Mouse (Mus musculus) kidney, postnatal 0 days (tissue): ENCODE measurements at regions not wholly inside any gene's neighbourhood (a gene's known extent, or its start where the extent isn't known, plus 50 kb on each side); places are given as distances from the start of the nearest gene placed in this dataset.

ENCODE experiments used
- ATAC-seq: fragments of 200-750 bp; cut with Nextera tagmentation; replicated peaks from 2 replicates; pipeline ENCODE4 v1.8.0; 2017; ENCODE audit warnings: low read depth, moderate number of reproducible peaks, moderate TSS enrichment, moderate library complexity; ENCODE audit not compliant: low FRiP score
- DNase-seq: peaks from one replicate; pipeline ENCODE4 v3.0.0-alpha.2; 2016; ENCODE audit warnings: low spot score
- H3K27ac ChIP-seq: fragments of 300-500 bp; sonication (generic); 2 replicates; pipeline ENCODE4 v1.5.1; 2014; ENCODE audit warnings: mild to moderate bottlenecking
- H3K27me3 ChIP-seq: fragments of 300-500 bp; sonication (generic); 2 replicates; pipeline ENCODE4 v1.6.1; 2014; ENCODE audit warnings: low read length, mixed read lengths; ENCODE audit not compliant: insufficient read depth
- H3K36me3 ChIP-seq: fragments of 300-500 bp; sonication (generic); 2 replicates; pipeline ENCODE4 v1.6.1; 2014; ENCODE audit warnings: low read length, mixed read lengths; ENCODE audit not compliant: insufficient read depth
- H3K4me1 ChIP-seq: fragments of 300-500 bp; sonication (generic); replicated peaks from 2 replicates; pipeline ENCODE4 v1.6.1; 2014; ENCODE audit warnings: antibody characterized with exemption, low read length, mixed read lengths; ENCODE audit not compliant: insufficient read depth
- H3K4me2 ChIP-seq: fragments of 300-500 bp; sonication (generic); 2 replicates; pipeline ENCODE4 v1.6.1; 2014; ENCODE audit warnings: mild to moderate bottlenecking, low read length, moderate library complexity, mixed read lengths
- H3K4me3 ChIP-seq: fragments of 300-500 bp; sonication (generic); replicated peaks from 2 replicates; pipeline ENCODE4 v1.5.1; 2014; ENCODE audit warnings: low read depth, low read length
- H3K9ac ChIP-seq: fragments of 300-500 bp; sonication (generic); 2 replicates; pipeline ENCODE4 v1.6.1; 2014; ENCODE audit warnings: low read depth, low read length
- H3K9me3 ChIP-seq: fragments of 300-500 bp; sonication (generic); replicated peaks from 2 replicates; pipeline ENCODE4 v1.6.1; 2016; ENCODE audit warnings: low read length, inconsistent platforms, mixed read lengths
- CTCF ChIP-seq: IDR thresholded peaks from 2 replicates; pipeline ENCODE4 v1.5.1; 2016; ENCODE audit warnings: antibody characterized with exemption, low read depth, mild to moderate bottlenecking, moderate library complexity
- WGBS: fragments of 180-500 bp; shearing (Covaris S2); extraction: QIAGEN DNeasy Blood & Tissue Kit; methylation state at CpG from one replicate; pipeline ENCODE4 v1.1.7; 2014; 5-methylcytosine and 5-hydroxymethylcytosine counted together

DNA sequence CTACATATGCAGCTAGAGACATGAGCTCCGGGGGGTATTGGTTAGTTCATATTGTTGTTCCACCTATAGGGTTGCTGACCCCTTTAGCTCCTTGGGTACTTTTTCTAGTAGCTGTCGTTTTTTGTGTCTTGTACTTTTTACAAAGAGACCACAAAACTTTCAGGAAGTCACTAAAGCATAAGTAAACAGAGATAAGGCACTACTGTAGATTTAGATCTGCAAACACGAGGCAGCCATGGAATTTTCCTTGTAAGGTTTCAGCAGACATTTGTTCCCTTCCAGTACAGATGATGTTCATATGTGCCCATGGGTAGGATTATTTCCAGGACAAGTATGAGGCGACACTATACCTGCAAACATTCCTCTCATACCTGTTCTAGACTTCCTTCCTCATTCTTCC, 439.6 kb upstream of the Acvr2a start:
- DNase-seq: no peak
- H3K9ac ChIP-seq: no peak overlapping the region
- H3K4me1 ChIP-seq: no peaks in the 10 kb centered on the region
- 50% methylated on average over 4 of the region's 4 CpGs for WGBS
- no peak overlapping the region for H3K27ac ChIP-seq
- no peak; the same call in 1 of the 2 replicates for ATAC-seq
- no peaks in the 10 kb centered on the region for H3K9me3 ChIP-seq
- H3K36me3 ChIP-seq: no peaks in the 10 kb centered on the region
- H3K27me3 ChIP-seq: no peaks in the 10 kb centered on the region
- TF ChIP-seq CTCF: no peak
- H3K4me2 ChIP-seq: no peak overlapping the region
- H3K4me3 ChIP-seq: no peak overlapping the region

DNA sequence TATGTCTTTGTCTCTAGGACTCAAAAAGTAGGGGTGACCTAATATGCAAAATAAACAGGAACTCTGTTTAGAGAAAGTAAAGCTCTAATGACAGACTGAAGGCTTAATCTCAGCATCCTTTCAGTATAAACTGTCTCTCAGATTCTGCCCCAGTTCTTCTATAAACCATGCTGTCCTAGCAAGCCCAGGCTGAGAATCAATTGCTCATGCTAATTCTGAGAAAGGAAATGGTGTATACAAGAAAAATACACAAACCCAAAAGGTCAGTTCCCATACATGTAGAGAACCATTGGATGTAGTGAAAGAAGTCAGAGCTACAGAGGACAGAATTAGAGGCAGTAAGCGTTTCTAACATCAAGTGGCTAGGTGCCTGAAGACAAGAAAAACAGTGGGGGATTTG, 435.7 kb upstream of the Acvr2a start:
- DNase-seq (no peak), ATAC-seq (no peak)
- no peak overlapping the region for H3K9ac ChIP-seq
- H3K4me3 ChIP-seq: no peak overlapping the region
- no peak for TF ChIP-seq CTCF
- H3K36me3 ChIP-seq: no peaks in the 10 kb centered on the region
- H3K9me3 ChIP-seq: no peaks in the 10 kb centered on the region
- WGBS: 68% methylated on average over 1 of the region's 1 CpGs
- H3K4me1 ChIP-seq: no peaks in the 10 kb centered on the region
- H3K27me3 ChIP-seq: no peaks in the 10 kb centered on the region
- H3K4me2 ChIP-seq: no peak overlapping the region
- no peak overlapping the region for H3K27ac ChIP-seq

DNA sequence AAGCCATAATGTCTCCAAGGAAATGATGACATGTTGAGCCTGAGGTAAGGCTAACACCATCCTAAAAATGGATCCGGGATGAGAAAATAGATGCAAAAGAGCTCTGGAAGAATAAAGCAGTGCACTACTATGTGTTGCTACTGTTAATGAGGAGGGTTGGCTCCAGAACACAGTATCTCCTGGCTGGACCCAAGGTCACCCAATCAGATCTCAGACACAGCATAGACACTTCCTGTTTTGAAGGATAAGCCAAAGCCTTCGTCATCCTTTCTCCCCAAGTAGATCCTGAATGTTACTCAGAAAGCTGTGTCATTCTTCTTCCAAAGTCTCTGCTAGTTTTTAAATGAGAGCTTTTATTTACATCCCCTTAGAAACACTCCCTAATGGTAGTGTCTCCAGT, 435.2 kb upstream of the Acvr2a start:
- Histone ChIP-seq H3K9ac (no peak overlapping the region), H3K4me1 (no peaks in the 10 kb centered on the region), H3K36me3 (no peaks in the 10 kb centered on the region), H3K27me3 (no peaks in the 10 kb centered on the region), H3K9me3 (no peaks in the 10 kb centered on the region), H3K4me3 (no peak overlapping the region), H3K27ac (no peak overlapping the region), H3K4me2 (no peak overlapping the region)
- TF ChIP-seq CTCF: no peak
- WGBS: 80% methylated on average over 2 of the region's 2 CpGs
- DNase-seq (no peak), ATAC-seq (no peak)

DNA sequence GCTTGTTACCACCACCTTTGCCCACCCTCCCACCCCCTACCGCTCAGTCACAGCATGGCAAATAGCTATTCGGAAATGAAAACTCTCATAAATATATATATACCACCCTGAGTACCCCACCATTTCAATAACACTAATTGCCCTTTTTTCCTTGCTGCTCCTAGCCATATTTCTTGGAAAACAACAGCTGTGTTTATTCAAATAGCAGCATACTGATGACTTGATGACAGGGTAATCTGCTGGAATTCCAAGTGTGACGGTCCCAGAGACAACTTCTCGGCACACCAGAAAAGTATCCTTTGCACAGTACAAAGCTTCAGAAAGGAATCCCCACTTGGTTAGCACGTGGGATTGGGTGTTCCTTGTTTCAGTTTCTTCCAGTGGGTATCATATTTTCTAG, 433.8 kb upstream of the Acvr2a start:
- no peaks in the 10 kb centered on the region for H3K27me3 ChIP-seq
- no peak overlapping the region for H3K4me2 ChIP-seq
- no peaks in the 10 kb centered on the region for H3K9me3 ChIP-seq
- TF ChIP-seq CTCF: no peak
- H3K4me1 ChIP-seq: no peaks in the 10 kb centered on the region
- no peak for ATAC-seq
- H3K36me3 ChIP-seq: no peaks in the 10 kb centered on the region
- H3K9ac ChIP-seq: no peak overlapping the region
- no peak overlapping the region for H3K27ac ChIP-seq
- WGBS: 52% methylated on average over 5 of the region's 5 CpGs
- DNase-seq: peak; percentile 33
- H3K4me3 ChIP-seq: no peak overlapping the region

DNA sequence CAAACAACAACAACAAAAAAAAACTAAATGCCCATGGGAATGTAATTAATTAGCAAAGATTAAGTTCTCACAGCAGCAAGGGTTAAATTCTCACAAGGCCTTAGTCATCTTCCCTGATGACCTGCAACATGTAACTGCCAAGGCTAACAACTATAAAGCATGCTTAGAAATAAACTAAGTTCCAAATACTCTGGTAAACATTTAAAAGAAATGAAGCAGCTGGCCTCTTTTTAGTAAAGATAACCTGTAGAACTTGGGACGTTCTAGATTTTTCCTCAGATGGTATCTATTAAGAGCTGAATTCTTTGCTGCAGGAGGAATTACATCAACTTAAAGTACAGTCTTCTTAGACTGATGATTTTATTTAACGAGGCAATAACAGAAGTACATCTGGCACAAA, 433.1 kb upstream of the Acvr2a start:
- Histone ChIP-seq H3K4me3 (no peak overlapping the region), H3K36me3 (no peaks in the 10 kb centered on the region), H3K9me3 (no peaks in the 10 kb centered on the region), H3K27ac (0 out of 2 replicates have a peak overlapping the region, but pooled peaks have one; percentile 10), H3K4me2 (no peak overlapping the region), H3K9ac (no peak overlapping the region), H3K4me1 (no peaks in the 10 kb centered on the region), H3K27me3 (no peaks in the 10 kb centered on the region)
- no peak for ATAC-seq
- 48% methylated on average over 2 of the region's 2 CpGs for WGBS
- peak; percentile 64 for DNase-seq
- TF ChIP-seq CTCF: no peak

DNA sequence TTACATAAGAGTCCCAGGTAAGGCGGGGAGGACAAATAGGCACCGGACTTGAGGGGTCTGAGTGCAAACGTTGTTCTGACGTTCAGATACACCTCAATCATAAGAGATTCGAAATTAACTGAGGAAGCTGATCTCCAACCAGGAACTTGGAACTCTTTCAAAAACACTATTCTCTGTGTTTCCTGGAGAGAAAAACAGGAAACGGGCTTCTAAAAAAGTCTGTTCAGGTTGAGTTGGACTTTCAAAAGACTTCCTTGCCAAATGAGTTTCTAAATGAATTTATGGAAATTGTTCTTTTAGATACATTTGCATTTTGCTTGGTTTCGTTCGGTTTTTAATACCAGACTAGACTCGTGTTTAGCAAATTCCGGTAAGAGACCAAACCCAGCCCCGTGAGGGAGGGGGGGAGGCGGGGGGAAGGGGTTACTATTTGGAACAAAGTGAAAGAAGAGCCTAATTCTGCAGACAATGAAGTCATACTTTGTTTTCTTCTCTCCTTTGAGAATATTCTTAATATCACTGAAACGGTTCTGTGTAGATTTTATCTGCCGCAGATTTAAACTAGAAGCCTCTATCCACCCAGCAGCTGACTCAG, 432.3 kb upstream of the Acvr2a start:
- WGBS: 59% methylated on average over 14 of the region's 14 CpGs
- DNase-seq (peak; percentile 46), ATAC-seq (no peak)
- TF ChIP-seq CTCF: no peak
- Histone ChIP-seq H3K27me3 (no peaks in the 10 kb centered on the region), H3K4me3 (no peak overlapping the region), H3K4me2 (peak overlapping the region; percentile 1; the same call in 1 of the 2 replicates), H3K9me3 (no peaks in the 10 kb centered on the region), H3K27ac (peak overlapping the region; percentile 10; the same call in 1 of the 2 replicates), H3K36me3 (no peaks in the 10 kb centered on the region), H3K9ac (no peak overlapping the region), H3K4me1 (no peaks in the 10 kb centered on the region)

DNA sequence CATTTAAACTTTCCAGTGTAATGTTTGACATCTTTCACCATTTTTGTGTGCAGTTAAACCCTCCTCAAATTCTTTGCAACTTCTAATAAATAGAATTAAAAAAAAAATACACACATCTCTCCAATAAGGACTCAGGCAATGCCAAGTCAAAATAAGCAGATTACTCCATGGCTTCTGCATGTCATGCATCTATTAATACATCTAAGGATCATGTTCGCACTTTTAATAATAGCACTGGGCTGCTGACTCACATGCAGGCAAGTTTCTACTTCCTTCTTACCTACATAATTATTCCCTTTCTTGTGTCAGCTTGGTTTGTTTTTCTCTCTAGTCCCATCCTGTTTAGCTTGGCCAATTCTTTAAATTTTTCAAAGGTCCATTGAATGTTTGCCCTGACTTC, 415.4 kb upstream of the Acvr2a start:
- ATAC-seq (no peak), DNase-seq (no peak)
- Histone ChIP-seq H3K27ac (no peak overlapping the region), H3K4me3 (no peak overlapping the region), H3K4me2 (no peak overlapping the region), H3K9me3 (no peaks in the 10 kb centered on the region), H3K4me1 (no peaks in the 10 kb centered on the region), H3K27me3 (no peaks in the 10 kb centered on the region), H3K9ac (no peak overlapping the region), H3K36me3 (no peaks in the 10 kb centered on the region)
- 76% methylated on average over 1 of the region's 1 CpGs for WGBS
- TF ChIP-seq CTCF: no peak
